Mouse (Mus musculus): Measurements from ENCODE around the gene Cav1.

DNA sequence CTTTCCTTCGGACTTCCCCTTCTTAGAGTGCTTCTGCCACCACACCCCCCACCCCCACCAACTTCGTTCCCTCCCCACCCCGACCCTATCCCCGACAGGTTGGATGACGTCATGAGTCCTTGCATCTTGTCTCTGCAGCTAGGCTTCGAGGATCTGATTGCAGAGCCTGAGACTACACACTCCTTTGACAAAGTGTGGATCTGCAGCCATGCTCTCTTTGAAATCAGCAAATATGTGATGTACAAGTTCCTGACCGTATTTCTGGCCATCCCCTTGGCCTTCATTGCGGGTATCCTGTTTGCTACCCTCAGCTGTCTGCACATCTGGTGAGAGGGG, 24.4 kb upstream of the Cav1 start:
- TF ChIP-seq CTCF (IDR thresholded peaks at IDR 0.05; ENCODE audit: borderline replicate concordance, extremely low read depth, insufficient read depth, insufficient read length) (no peak), POLR2A (IDR thresholded peaks at IDR 0.05; ENCODE audit: borderline replicate concordance, extremely low read depth, insufficient read depth, insufficient read length, poor library complexity, severe bottlenecking) (no peak)

Data from brain, embryonic 14.5 days (tissue).